Mouse (Mus musculus) heart, embryonic 16.5 days (tissue): Measurements from ENCODE around the gene Dact3. TPM values are rescaled to one million over a fixed set of nuclear protein-coding genes. Genes with fewer than 3 reads are reported as not detected.

Experiments used
- ATAC-seq: fragments of 200-750 bp; cut with Nextera tagmentation; replicated peaks from 2 replicates; pipeline ENCODE4 v1.8.0; 2017; ENCODE audit warnings: moderate number of reproducible peaks; ENCODE audit not compliant: insufficient read depth, low FRiP score; ENCODE audit errors: extremely low read depth
- H3K27ac ChIP-seq: fragments of 300-500 bp; sonication (generic); 2 replicates; pipeline ENCODE4 v1.5.1; 2014; ENCODE audit warnings: mild to moderate bottlenecking, low read length, control low read depth, moderate library complexity
- H3K27me3 ChIP-seq: fragments of 300-500 bp; sonication (generic); 2 replicates; pipeline ENCODE4 v1.6.1; 2014; ENCODE audit warnings: low read length, mixed read lengths; ENCODE audit not compliant: control insufficient read depth, insufficient read depth
- H3K36me3 ChIP-seq: fragments of 300-500 bp; sonication (generic); 2 replicates; pipeline ENCODE4 v1.6.1; 2014; ENCODE audit not compliant: control insufficient read depth, insufficient read depth
- H3K4me1 ChIP-seq: fragments of 300-500 bp; sonication (generic); 2 replicates; pipeline ENCODE4 v1.6.1; 2014; ENCODE audit warnings: low read length, mixed read lengths; ENCODE audit not compliant: control insufficient read depth, insufficient read depth
- H3K4me2 ChIP-seq: fragments of 300-500 bp; sonication (generic); 2 replicates; pipeline ENCODE4 v1.6.1; 2014; ENCODE audit warnings: low read depth, mild to moderate bottlenecking, control low read depth, low read length
- H3K4me3 ChIP-seq: fragments of 300-500 bp; sonication (generic); 2 replicates; pipeline ENCODE4 v1.5.1; 2014; ENCODE audit warnings: mild to moderate bottlenecking, control low read depth, low read length
- H3K9ac ChIP-seq: fragments of 300-500 bp; sonication (generic); 2 replicates; pipeline ENCODE4 v1.6.1; 2014; ENCODE audit warnings: low read length, control low read depth
- H3K9me3 ChIP-seq: fragments of 300-500 bp; sonication (generic); replicated peaks from 2 replicates; pipeline ENCODE4 v1.6.1; 2016; ENCODE audit warnings: low read length; ENCODE audit not compliant: control insufficient read depth
- WGBS: fragments of 180-500 bp; shearing (Covaris S2); extraction: QIAGEN DNeasy Blood & Tissue Kit; methylation state at CpG from one replicate; pipeline ENCODE4 v1.1.7; 2014; 5-methylcytosine and 5-hydroxymethylcytosine counted together
- polyA plus RNA-seq: library from polyadenylated mRNA; unstranded; fragments of >200 nt; fragmentation: Nextera tagmentation; extraction: Ambion mirVana; gene quantifications from 2 replicates; pipeline ENCODE4 v1.2.1, GENCODE M21; 2015

The Dact3 gene
- polyA plus RNA-seq, 1 experiment from 2014 or later = 2.8 TPM

DNA sequence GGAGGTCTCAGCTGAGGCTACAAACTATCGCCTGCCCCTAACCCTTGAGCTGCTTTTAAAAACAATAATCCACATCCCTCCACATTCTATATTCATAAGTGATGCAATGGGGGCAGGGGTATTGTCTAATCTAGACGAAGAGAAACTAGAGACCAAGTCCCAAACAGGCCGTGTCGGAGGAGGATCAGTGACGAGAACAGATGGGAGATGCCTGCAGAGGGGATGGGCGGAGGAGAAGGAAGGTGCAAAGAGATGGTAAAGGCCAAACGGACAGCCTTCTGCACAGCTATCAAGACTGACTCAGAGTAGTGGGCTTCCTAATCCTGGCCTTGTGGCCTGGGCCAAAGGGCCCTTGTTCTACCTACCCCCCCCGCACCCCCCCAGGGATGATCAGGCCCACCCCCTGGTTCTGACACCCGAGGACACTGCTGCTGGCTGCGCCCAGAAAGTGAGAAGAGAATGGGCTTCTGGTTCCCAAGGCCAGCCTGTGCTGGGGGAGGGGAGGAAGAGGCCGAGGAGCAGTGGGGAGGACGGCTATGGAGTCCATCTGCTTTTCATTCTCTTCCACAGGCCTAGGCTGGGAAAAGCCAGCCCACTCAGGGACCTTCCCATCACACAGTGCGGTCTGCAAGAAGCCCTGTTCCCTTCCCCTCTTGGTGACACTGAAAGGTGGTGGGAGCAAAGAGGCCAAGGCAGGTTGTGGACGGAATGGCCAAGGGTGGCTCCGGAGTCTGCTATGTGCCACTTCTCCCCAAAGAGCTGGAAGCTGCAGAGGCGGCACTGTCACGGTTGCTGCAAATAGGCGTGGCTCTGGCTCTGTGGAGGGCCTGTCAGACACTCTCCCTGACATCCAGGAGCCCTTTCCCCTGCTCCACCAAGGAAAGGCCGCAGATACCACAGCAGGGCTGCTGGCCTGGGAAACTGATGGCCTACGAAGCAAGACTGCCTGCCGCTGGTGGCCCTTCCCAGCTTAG is 46.0 kb downstream of the Dact3 start:
- peaks cover 25% of the 10 kb centered on the region for H3K36me3 ChIP-seq
- peak overlapping the region; percentile 76 for H3K4me3 ChIP-seq
- no peaks in the 10 kb centered on the region for H3K9me3 ChIP-seq
- H3K9ac ChIP-seq = peak overlapping the region; percentile 95
- 52% methylated on average over 21 of the region's 21 CpGs for WGBS
- H3K4me2 ChIP-seq = peak overlapping the region; percentile 96
- H3K27ac ChIP-seq = peak overlapping the region; percentile 63
- H3K4me1 ChIP-seq = peaks cover 45% of the 10 kb centered on the region
- no peak for ATAC-seq
- H3K27me3 ChIP-seq = no peaks in the 10 kb centered on the region

GRCm38 (mm10) chr7:16921881-16922335 is 46.8 kb downstream of the Dact3 start:
- Histone ChIP-seq H3K36me3 (peaks cover 17% of the 10 kb centered on the region), H3K9ac (peak overlapping the region; percentile 95), H3K4me2 (peak overlapping the region; percentile 96), H3K4me3 (peak overlapping the region; percentile 76), H3K27me3 (no peaks in the 10 kb centered on the region), H3K9me3 (no peaks in the 10 kb centered on the region), H3K4me1 (peaks cover 37% of the 10 kb centered on the region), H3K27ac (peak overlapping the region; percentile 63)
- WGBS = 45% methylated on average over 6 of the region's 6 CpGs
- no peak for ATAC-seq

DNA sequence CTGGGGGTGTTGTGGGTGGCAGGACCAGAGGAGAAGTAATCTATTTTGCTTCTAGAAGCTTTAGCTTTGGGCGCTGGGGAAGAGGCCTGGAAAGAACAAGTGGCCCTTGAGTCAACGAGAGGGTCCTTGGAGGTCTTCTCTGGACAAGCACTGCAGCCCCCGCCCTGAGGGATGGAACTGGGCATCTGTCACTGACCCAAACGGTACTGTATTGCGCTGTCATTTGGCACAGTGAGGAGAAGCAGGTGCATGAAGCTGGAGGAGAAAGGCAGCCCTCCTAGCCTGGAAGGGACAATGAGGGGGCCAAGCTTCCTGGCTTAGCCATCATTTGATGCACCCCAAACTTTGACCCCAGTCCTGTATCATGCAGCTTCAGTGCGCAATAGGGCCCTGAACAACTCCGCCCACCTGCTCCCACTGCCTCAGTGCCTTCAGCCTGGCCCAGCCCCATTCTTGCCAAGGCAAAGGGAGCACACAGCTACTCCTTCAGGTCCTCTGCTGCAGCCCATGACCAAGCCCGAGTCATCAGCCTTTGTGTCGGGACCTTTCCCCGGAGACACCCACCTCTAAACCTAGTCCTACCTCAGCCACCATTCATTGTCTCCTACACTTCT is 47.4 kb downstream of the Dact3 start:
- Histone ChIP-seq H3K4me3 (peak overlapping the region; percentile 76), H3K27me3 (no peaks in the 10 kb centered on the region), H3K36me3 (peaks cover 12% of the 10 kb centered on the region), H3K9me3 (no peaks in the 10 kb centered on the region), H3K4me1 (peaks cover 35% of the 10 kb centered on the region), H3K9ac (peak overlapping the region; percentile 95), H3K27ac (peak overlapping the region; percentile 96), H3K4me2 (peak overlapping the region; percentile 96)
- WGBS = 42% methylated on average over 10 of the region's 10 CpGs
- ATAC-seq = no peak

GRCm38 (mm10) chr7:16923283-16924036 is 48.3 kb downstream of the Dact3 start:
- peaks cover 4% of the 10 kb centered on the region for H3K36me3 ChIP-seq
- under 1% methylated on average over 51 of the region's 57 CpGs for WGBS
- peak overlapping the region; percentile 96 for H3K4me2 ChIP-seq
- ATAC-seq = peak; percentile 0; the same call in 1 of the 2 replicates
- H3K9me3 ChIP-seq = no peaks in the 10 kb centered on the region
- H3K4me1 ChIP-seq = peaks cover 35% of the 10 kb centered on the region
- peak overlapping the region; percentile 76 for H3K4me3 ChIP-seq
- peak overlapping the region; percentile 95 for H3K9ac ChIP-seq
- no peaks in the 10 kb centered on the region for H3K27me3 ChIP-seq
- H3K27ac ChIP-seq = peak overlapping the region; percentile 96

GRCm38 (mm10) chr7:16924037-16924834 is 49.1 kb downstream of the Dact3 start, which contains the start of gene Calm3:
TSS of gene Calm3 (minus strand) at chr7:16924114.
- Histone ChIP-seq H3K9ac (peak within 1 kb of the TSS; percentile 95), H3K27ac (peak within 1 kb of the TSS; percentile 96), H3K4me3 (peak within 1 kb of the TSS; percentile 76), H3K27me3 (no peaks in the 10 kb centered on the region), H3K4me1 (peaks cover 35% of the 10 kb centered on the region), H3K4me2 (peak within 1 kb of the TSS; percentile 96), H3K36me3 (no peaks in the 10 kb centered on the region), H3K9me3 (no peaks in the 10 kb centered on the region)
- WGBS = 2% methylated on average over 64 of the region's 64 CpGs
- ATAC-seq = peak; percentile 86

DNA sequence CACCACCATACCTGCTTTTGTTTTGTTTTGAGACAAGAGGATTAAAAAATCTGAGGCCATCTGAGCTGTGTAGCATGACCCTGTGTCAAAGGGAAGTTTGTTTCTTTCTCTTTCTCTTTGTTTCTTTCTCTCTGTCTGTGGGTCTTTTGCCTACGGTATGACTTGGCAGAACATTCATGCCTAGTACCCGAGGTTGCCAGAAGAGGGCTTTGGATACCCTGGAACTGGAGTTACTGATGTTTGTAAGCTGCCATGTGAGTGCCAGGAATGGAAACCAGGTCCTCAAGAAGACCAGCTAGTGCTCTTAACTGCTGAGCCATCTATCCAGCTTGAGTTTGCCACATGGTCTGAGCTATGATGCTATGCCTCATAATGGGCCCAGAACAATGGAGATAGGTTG is 53.2 kb downstream of the Dact3 start:
- Histone ChIP-seq H3K4me2 (no peak overlapping the region), H3K4me3 (no peak overlapping the region), H3K9ac (no peak overlapping the region), H3K9me3 (no peaks in the 10 kb centered on the region), H3K27me3 (no peaks in the 10 kb centered on the region), H3K36me3 (no peaks in the 10 kb centered on the region), H3K27ac (no peak overlapping the region), H3K4me1 (no peaks in the 10 kb centered on the region; the same call in 1 of the 2 replicates)
- WGBS = 34% methylated on average over 2 of the region's 2 CpGs
- ATAC-seq = no peak

- ATAC-seq = no peak
- Histone ChIP-seq H3K27ac (no peak overlapping the region), H3K4me1 (no peaks in the 10 kb centered on the region), H3K4me2 (no peak overlapping the region), H3K27me3 (no peaks in the 10 kb centered on the region), H3K9ac (no peak overlapping the region), H3K4me3 (no peak overlapping the region), H3K9me3 (no peaks in the 10 kb centered on the region), H3K36me3 (no peaks in the 10 kb centered on the region)
- 10% methylated on average over 1 of the region's 1 CpGs for WGBS
These were observed 55.7 kb downstream of the Dact3 start for GRCm38 (mm10) chr7:16930850-16931249.

GRCm38 (mm10) chr7:16931968-16932627 is 57.0 kb downstream of the Dact3 start:
- Histone ChIP-seq H3K27me3 (no peaks in the 10 kb centered on the region), H3K36me3 (no peaks in the 10 kb centered on the region), H3K9me3 (no peaks in the 10 kb centered on the region), H3K27ac (no peak overlapping the region), H3K4me3 (no peak overlapping the region), H3K4me2 (no peak overlapping the region), H3K4me1 (no peaks in the 10 kb centered on the region), H3K9ac (no peak overlapping the region)
- WGBS = 18% methylated on average over 14 of the region's 14 CpGs
- peak; percentile 59; the same call in 1 of the 2 replicates for ATAC-seq
